Mouse (Mus musculus) small intestine, adult 2 months (tissue): ENCODE data around the gene Abca2.

Experiments
- CTCF ChIP-seq: fragments of 200-500 bp; IDR thresholded peaks from 2 replicates; pipeline ENCODE4 v1.5.1; 2012; ENCODE audit warnings: low read depth, mild to moderate bottlenecking, control low read depth, inconsistent platforms, low read length, moderate library complexity, mixed read lengths; ENCODE audit not compliant: insufficient replicate concordance, insufficient read length; ENCODE audit errors: extremely low read depth
- POLR2A ChIP-seq: fragments of 200-500 bp; IDR thresholded peaks from 2 replicates; pipeline ENCODE4 v1.6.1; 2012; ENCODE audit warnings: low read depth, mild to moderate bottlenecking, control low read depth, inconsistent platforms, low read length, moderate library complexity

DNA sequence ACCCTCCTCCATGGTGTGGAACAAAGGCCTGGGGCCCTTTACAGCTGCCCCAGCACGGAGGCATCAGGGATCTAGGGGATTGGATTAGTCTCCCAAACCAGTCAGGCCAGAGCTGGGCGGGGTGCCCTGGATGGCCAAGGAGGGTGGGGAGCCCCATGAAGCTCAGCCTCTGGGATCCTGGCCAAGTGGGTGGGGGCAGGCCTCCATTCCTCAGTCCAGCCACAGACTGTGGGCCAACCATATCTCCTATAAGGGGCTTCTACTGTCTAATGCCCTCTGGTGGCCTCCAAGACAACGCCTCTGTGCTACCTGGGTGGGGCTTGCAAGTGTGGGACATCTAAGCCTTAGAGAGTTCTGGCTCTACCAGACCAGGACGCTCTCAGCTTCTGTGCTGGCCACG, 30.4 kb downstream of the Abca2 start:
- TF ChIP-seq POLR2A, result no peak
- TF ChIP-seq CTCF, result no peak
